Mouse (Mus musculus) cerebellum, adult 11 months (tissue): ENCODE measurements around the gene Tnip1.

Experiments
- DNase-seq: peaks from one replicate; pipeline ENCODE4 v3.0.0; 2022

Gene Tnip1

DNA sequence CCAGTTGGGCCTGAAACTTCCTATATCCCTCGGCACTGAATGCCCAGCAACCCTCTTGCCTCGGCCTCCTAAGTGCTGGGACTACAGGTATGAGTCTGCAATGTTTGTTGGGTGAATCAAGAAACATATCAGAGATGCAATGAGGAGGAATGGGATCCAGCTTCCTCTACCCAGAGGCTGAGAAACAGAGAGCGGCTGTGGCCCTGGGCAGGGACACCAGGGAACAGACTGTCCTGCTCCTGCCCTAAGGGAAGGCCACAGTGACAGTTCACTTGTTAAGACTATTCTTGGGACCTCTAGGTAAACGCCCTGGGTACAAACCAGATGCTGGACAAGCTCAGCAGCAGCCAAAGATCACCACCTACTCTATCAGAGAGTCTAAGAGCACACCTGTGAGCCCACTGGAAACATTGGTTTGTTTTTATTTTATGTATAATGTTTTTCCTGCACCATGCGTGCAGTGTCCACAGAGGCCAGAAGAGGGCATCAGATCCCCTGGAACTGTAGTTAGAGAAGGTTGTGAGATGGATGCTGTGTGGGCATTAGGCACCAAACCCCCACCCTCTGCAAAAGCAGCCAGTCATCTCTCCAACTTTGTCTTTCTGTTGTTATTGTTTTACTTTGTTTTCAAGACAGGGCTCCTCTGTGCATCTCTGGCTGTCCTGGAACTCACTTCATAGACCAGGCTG lies 31.2 kb downstream of the Tnip1 start:
- no peak for DNase-seq

- DNase-seq = peak; percentile 56
These were observed 32.3 kb downstream of the Tnip1 start for GRCm38 (mm10) chr11:54930318-54930979.

- DNase-seq = no peak
These were observed 33.0 kb downstream of the Tnip1 start for GRCm38 (mm10) chr11:54929744-54930143.

- no peak for DNase-seq
These were observed 33.4 kb downstream of the Tnip1 start for GRCm38 (mm10) chr11:54929290-54929689.

- no peak for DNase-seq
These were observed 33.8 kb downstream of the Tnip1 start for GRCm38 (mm10) chr11:54928886-54929285.

DNA sequence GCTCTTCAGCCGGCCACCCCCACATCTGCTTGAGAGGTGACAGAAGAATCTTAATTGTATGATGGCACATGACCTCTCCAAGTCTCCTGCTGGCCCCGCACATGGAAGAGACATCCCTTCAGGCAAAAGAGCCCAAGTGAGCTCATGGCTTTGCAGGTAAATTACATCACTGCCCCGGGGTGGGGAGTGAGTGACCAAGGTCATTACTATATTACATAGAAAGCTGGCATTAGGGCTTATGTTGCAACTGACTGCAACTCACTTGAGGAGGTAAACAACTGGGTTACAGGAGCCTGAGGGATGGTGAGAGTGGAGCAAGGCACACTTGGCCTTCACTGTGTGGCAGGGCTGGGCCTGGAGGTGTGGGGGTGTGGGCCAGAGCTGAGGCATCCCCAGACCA lies 34.5 kb downstream of the Tnip1 start:
- no peak for DNase-seq

- peak; percentile 53 for DNase-seq
These were observed 35.2 kb downstream of the Tnip1 start for GRCm38 (mm10) chr11:54927346-54928140.

DNA sequence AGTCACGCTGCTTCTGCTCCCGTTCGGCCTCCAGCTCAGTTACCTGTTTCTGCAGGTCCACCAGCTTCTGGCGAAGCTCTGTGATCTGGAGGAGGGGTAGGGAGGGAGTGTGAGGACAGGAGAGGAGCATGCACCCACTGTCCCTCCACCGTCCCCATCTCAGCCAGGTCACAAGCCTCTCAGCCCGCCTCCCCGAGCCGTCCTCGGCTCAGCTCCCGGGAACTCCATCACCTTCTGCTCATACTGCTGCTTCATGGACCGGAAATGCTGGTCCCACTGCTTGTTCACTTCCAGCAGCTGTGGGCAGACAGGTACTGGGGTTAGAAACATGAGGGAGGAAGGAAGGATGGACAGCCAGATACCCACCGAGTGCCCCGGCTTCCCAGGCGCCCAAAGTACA lies 38.6 kb downstream of the Tnip1 start:
- no peak for DNase-seq

- no peak for DNase-seq
These were observed 40.2 kb downstream of the Tnip1 start for GRCm38 (mm10) chr11:54922488-54922887.

- no peak for DNase-seq
These were observed 40.9 kb downstream of the Tnip1 start for GRCm38 (mm10) chr11:54921798-54922197.

- no peak for DNase-seq
These were observed 41.6 kb downstream of the Tnip1 start for GRCm38 (mm10) chr11:54920973-54921580.

DNA sequence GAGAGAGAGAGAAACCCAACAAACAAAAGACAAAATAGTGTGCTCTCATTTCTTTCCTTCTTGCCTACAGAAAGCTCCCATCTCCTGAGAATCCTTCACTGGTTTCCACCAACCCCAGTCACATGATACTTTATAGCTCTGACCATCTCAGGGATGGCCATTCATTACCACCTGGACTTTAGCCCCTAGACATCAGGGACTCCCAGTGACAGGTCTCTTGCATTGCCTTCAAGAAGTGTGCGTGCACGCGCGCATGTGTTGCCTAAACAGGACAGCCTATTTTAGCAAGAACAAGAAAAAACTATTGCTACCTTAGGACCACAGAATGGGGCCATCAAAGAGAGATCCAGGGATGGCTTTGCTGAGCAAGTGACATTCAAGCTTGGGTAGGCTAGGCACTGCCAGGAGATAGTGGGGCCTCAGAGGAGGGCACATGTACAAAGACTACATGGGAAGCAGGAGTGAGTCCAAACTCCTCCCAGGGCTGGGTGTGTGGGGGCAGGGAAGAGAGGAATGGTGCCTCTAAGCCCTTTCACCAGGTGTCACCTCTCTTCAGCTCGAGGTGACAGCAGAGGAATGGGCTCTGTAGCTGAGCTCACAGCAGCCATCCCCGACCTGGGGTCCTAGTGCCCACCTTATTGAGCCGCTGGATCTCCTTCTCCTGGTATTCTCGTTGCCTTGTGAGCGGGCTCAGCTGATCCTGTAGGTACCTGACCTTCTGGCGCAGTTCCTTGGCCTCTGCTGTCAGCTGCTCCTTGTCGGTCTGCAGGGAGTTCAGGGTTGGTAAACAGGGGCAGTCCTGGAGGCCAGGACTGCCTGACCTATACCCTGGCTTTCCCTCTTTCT lies 42.4 kb downstream of the Tnip1 start:
- DNase-seq = no peak

DNA sequence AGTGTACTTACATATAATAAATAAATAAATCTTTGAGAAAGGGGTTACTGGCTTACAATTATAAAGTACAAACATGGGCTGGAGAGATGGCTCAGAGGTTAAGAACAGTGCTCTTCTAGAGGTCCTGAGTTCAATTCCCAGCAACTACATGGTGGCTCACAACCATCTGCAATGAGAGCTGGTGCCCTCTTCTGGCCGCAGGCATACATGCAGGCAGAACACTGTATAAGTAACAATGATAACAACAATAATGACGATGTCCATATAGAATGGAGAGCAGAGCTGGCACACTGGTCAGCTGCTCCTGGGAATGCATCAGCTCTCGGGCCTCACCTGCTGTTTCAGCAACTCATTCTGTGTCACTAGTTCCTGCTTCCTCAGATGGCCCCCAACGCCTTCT lies 44.4 kb downstream of the Tnip1 start:
- DNase-seq = no peak

DNA sequence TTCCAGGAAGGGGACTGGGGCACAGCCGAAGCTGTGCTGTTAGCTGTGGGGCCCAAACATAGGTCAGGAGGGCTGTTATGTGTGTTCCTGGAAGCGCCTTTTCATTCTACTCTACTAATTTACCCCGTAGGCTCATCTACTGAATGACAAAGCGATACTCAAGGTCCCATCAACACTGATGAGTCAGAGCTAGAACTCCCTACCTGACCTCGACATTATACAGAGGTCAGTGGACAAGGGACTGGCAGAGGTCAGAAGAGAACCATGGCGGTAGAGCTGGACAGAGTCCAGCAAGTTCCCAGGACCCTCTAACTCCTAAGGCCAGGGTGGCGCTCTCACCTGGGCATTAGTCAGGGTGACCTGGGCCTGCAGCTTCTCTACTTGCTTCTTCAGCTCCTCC lies 45.3 kb downstream of the Tnip1 start:
- no peak for DNase-seq

- DNase-seq = no peak
These were observed 48.9 kb downstream of the Tnip1 start for GRCm38 (mm10) chr11:54913841-54914240.

GRCm38 (mm10) chr11:54912503-54913316 lies 50.0 kb downstream of the Tnip1 start:
- DNase-seq = no peak

GRCm38 (mm10) chr11:54911671-54912502 lies 50.8 kb downstream of the Tnip1 start:
- no peak for DNase-seq

GRCm38 (mm10) chr11:54911201-54911600 lies 51.5 kb downstream of the Tnip1 start:
- DNase-seq = no peak

GRCm38 (mm10) chr11:54910081-54910665 lies 52.5 kb downstream of the Tnip1 start:
- no peak for DNase-seq

DNA sequence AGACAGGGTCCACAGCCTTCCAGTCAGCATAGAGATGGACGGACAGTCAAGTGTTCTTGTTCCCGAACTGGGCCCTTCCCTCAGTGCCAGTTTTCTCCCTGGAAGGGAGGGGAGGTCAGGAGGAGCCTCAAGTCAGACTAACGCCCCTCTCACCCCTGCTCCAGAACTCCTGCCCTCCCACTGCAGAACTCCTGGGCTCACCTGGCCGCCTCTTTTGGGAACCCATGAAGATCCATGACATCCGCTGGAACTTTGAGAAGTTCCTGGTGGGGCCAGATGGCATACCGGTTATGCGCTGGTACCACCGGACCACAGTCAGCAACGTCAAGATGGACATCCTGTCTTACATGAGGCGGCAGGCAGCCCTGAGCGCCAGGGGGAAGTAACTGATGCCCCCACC lies 53.4 kb downstream of the Tnip1 start:
- DNase-seq = no peak
